Mouse (Mus musculus): ENCODE results near the gene Pigk. TPM values are rescaled to one million over a fixed set of nuclear protein-coding genes. Genes with fewer than 3 reads are reported as not detected.

Gene Pigk
- polyA plus RNA-seq, 1 experiment from 2014 or later, result 33.7 TPM

GRCm38 (mm10) chr3:152874431-152875355, 160.8 kb downstream of the Pigk start:
- Histone ChIP-seq H3K9ac (ENCODE audit: low read depth, low read length) (no peak overlapping the region), H3K9me3 (ENCODE audit: control insufficient read depth) (no peaks in the 10 kb centered on the region), H3K36me3 (ENCODE audit: control insufficient read depth, insufficient read depth) (no peaks in the 10 kb centered on the region), H3K27ac (ENCODE audit: low read depth, low read length) (no peak overlapping the region), H3K4me2 (replicated peaks; ENCODE audit: low read depth) (no peak overlapping the region), H3K4me1 (replicated peaks; ENCODE audit: control insufficient read depth, insufficient read depth, low read length) (no peaks in the 10 kb centered on the region), H3K27me3 (replicated peaks; ENCODE audit: control insufficient read depth, insufficient read depth, low read length) (no peaks in the 10 kb centered on the region), H3K4me3 (ENCODE audit: low read depth, low read length) (no peak overlapping the region)
- no peak for ATAC-seq
- WGBS, result 91% methylated on average over 17 of the region's 17 CpGs
- TF ChIP-seq CTCF (IDR thresholded peaks at IDR 0.05; ENCODE audit: low read depth), result no peak

- no peak overlapping the region for H3K4me2 ChIP-seq (replicated peaks; ENCODE audit: low read depth)
- no peak overlapping the region for H3K9ac ChIP-seq (ENCODE audit: low read depth, low read length)
- ATAC-seq, result no peak
- WGBS, result 83% methylated on average over 6 of the region's 6 CpGs
- H3K36me3 ChIP-seq (ENCODE audit: control insufficient read depth, insufficient read depth), result no peaks in the 10 kb centered on the region
- no peak for TF ChIP-seq CTCF (IDR thresholded peaks at IDR 0.05; ENCODE audit: low read depth)
- no peaks in the 10 kb centered on the region for H3K9me3 ChIP-seq (ENCODE audit: control insufficient read depth)
- no peak overlapping the region for H3K27ac ChIP-seq (ENCODE audit: low read depth, low read length)
- no peak overlapping the region for H3K4me3 ChIP-seq (ENCODE audit: low read depth, low read length)
- no peaks in the 10 kb centered on the region for H3K4me1 ChIP-seq (replicated peaks; ENCODE audit: control insufficient read depth, insufficient read depth, low read length)
- no peaks in the 10 kb centered on the region for H3K27me3 ChIP-seq (replicated peaks; ENCODE audit: control insufficient read depth, insufficient read depth, low read length)
These were observed 161.9 kb downstream of the Pigk start for GRCm38 (mm10) chr3:152875723-152876290.

- H3K4me1 ChIP-seq (replicated peaks; ENCODE audit: control insufficient read depth, insufficient read depth, low read length), result no peaks in the 10 kb centered on the region
- 41% methylated on average over 15 of the region's 15 CpGs for WGBS
- H3K36me3 ChIP-seq (ENCODE audit: control insufficient read depth, insufficient read depth), result no peaks in the 10 kb centered on the region
- H3K27me3 ChIP-seq (replicated peaks; ENCODE audit: control insufficient read depth, insufficient read depth, low read length), result no peaks in the 10 kb centered on the region
- no peak for TF ChIP-seq CTCF (IDR thresholded peaks at IDR 0.05; ENCODE audit: low read depth)
- no peak overlapping the region for H3K27ac ChIP-seq (ENCODE audit: low read depth, low read length)
- ATAC-seq, result no peak
- H3K4me2 ChIP-seq (replicated peaks; ENCODE audit: low read depth), result no peak overlapping the region
- H3K9me3 ChIP-seq (ENCODE audit: control insufficient read depth), result no peaks in the 10 kb centered on the region
- H3K4me3 ChIP-seq (ENCODE audit: low read depth, low read length), result no peak overlapping the region
- no peak overlapping the region for H3K9ac ChIP-seq (ENCODE audit: low read depth, low read length)
These were observed 166.4 kb downstream of the Pigk start for GRCm38 (mm10) chr3:152880121-152880835.

GRCm38 (mm10) chr3:152881706-152882105, 167.8 kb downstream of the Pigk start:
- Histone ChIP-seq H3K9ac (ENCODE audit: low read depth, low read length) (no peak overlapping the region), H3K4me1 (replicated peaks; ENCODE audit: control insufficient read depth, insufficient read depth, low read length) (no peaks in the 10 kb centered on the region), H3K4me3 (ENCODE audit: low read depth, low read length) (no peak overlapping the region), H3K4me2 (replicated peaks; ENCODE audit: low read depth) (no peak overlapping the region), H3K27me3 (replicated peaks; ENCODE audit: control insufficient read depth, insufficient read depth, low read length) (no peaks in the 10 kb centered on the region), H3K36me3 (ENCODE audit: control insufficient read depth, insufficient read depth) (no peaks in the 10 kb centered on the region), H3K9me3 (ENCODE audit: control insufficient read depth) (no peaks in the 10 kb centered on the region), H3K27ac (ENCODE audit: low read depth, low read length) (no peak overlapping the region)
- TF ChIP-seq CTCF (IDR thresholded peaks at IDR 0.05; ENCODE audit: low read depth), result no peak
- no peak for ATAC-seq
- WGBS, result 70% methylated on average over 4 of the region's 4 CpGs

- Histone ChIP-seq H3K27me3 (replicated peaks; ENCODE audit: control insufficient read depth, insufficient read depth, low read length) (no peaks in the 10 kb centered on the region), H3K4me3 (ENCODE audit: low read depth, low read length) (no peak overlapping the region), H3K27ac (ENCODE audit: low read depth, low read length) (no peak overlapping the region), H3K9me3 (ENCODE audit: control insufficient read depth) (no peaks in the 10 kb centered on the region), H3K9ac (ENCODE audit: low read depth, low read length) (no peak overlapping the region), H3K4me2 (replicated peaks; ENCODE audit: low read depth) (no peak overlapping the region), H3K4me1 (replicated peaks; ENCODE audit: control insufficient read depth, insufficient read depth, low read length) (no peaks in the 10 kb centered on the region), H3K36me3 (ENCODE audit: control insufficient read depth, insufficient read depth) (no peaks in the 10 kb centered on the region)
- no peak for TF ChIP-seq CTCF (IDR thresholded peaks at IDR 0.05; ENCODE audit: low read depth)
- 84% methylated on average over 3 of the region's 3 CpGs for WGBS
- ATAC-seq, result no peak
These were observed 169.7 kb downstream of the Pigk start for GRCm38 (mm10) chr3:152883556-152883955.

GRCm38 (mm10) chr3:152886749-152887148, 172.8 kb downstream of the Pigk start:
- Histone ChIP-seq H3K4me3 (ENCODE audit: low read depth, low read length) (no peak overlapping the region), H3K9ac (ENCODE audit: low read depth, low read length) (no peak overlapping the region), H3K4me1 (replicated peaks; ENCODE audit: control insufficient read depth, insufficient read depth, low read length) (no peaks in the 10 kb centered on the region), H3K9me3 (ENCODE audit: control insufficient read depth) (no peaks in the 10 kb centered on the region), H3K4me2 (replicated peaks; ENCODE audit: low read depth) (no peak overlapping the region), H3K27ac (ENCODE audit: low read depth, low read length) (no peak overlapping the region), H3K36me3 (ENCODE audit: control insufficient read depth, insufficient read depth) (no peaks in the 10 kb centered on the region), H3K27me3 (replicated peaks; ENCODE audit: control insufficient read depth, insufficient read depth, low read length) (no peaks in the 10 kb centered on the region)
- no peak for TF ChIP-seq CTCF (IDR thresholded peaks at IDR 0.05; ENCODE audit: low read depth)
- no peak for ATAC-seq

Measured in intestine, postnatal 0 days (tissue).